Mouse (Mus musculus) ES-Bruce4 (cell line): ENCODE results near the gene Anxa6.

ENCODE experiments used
- CTCF ChIP-seq: IDR thresholded peaks from one replicate; pipeline ENCODE4 v1.8.1; 2011; ENCODE audit warnings: low read depth, low read length
- EP300 ChIP-seq: IDR thresholded peaks from 2 replicates; pipeline ENCODE4 v1.6.1; 2011; ENCODE audit warnings: low read depth, low read length; ENCODE audit not compliant: insufficient read depth
- POLR2A ChIP-seq: IDR thresholded peaks from one replicate; pipeline ENCODE4 v1.8.1; 2011; ENCODE audit warnings: low read length; ENCODE audit not compliant: insufficient read depth

DNA sequence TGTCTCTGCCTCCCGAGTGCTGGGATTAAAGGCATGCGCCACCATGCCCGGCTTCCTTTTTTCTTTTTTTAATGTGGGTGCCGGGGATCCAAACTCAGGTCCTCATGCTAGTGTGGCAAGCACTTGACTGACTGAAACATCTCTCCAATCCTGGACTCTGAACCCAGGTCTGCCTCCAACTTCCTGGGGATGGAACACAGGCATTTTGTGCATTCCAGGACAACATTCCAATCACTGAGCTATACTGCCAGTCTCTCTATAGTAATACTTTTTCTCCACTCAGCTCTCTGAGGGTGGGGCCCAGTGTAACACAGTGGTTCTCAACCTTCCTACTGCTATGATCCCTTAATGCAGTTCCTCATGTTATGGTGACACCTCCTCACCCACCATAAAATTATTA lies 58.6 kb downstream of the Anxa6 start:
- TF ChIP-seq CTCF (no peak), POLR2A (no peak), EP300 (no peak)
